Mouse (Mus musculus): ENCODE measurements around the gene Ttf1. TPM values are rescaled to one million over a fixed set of nuclear protein-coding genes. Genes with fewer than 3 reads are reported as not detected.

Gene Ttf1
- polyA plus RNA-seq, 1 experiment from 2014 or later, result 10.2 TPM

GRCm38 (mm10) chr2:29041477-29041768 lies 18.6 kb upstream of the Ttf1 start:
- no peak for TF ChIP-seq CTCF (IDR thresholded peaks at IDR 0.05; ENCODE audit: low read depth)
- DNase-seq, result no peak
- H3K4me1 ChIP-seq (ENCODE audit: insufficient read depth), result no peaks in the 10 kb centered on the region
- no peaks in the 10 kb centered on the region for H3K36me3 ChIP-seq (ENCODE audit: insufficient read depth)
- no peaks in the 10 kb centered on the region for H3K9me3 ChIP-seq (ENCODE audit: low read depth, low read length)
- no peak for ATAC-seq (ENCODE audit: insufficient read depth)
- peaks cover 36% of the 10 kb centered on the region for H3K27me3 ChIP-seq (ENCODE audit: insufficient read depth, low read length)
- H3K27ac ChIP-seq (ENCODE audit: low read depth), result no peak overlapping the region
- no peak overlapping the region for H3K4me2 ChIP-seq
- no peak overlapping the region for H3K4me3 ChIP-seq (ENCODE audit: low read depth, low read length)
- no peak overlapping the region for H3K9ac ChIP-seq
- WGBS, result 29% methylated on average over 8 of the region's 8 CpGs

GRCm38 (mm10) chr2:29042124-29042523 lies 17.9 kb upstream of the Ttf1 start:
- H3K36me3 ChIP-seq (ENCODE audit: insufficient read depth), result no peaks in the 10 kb centered on the region
- ATAC-seq (ENCODE audit: insufficient read depth) (no peak), DNase-seq (no peak)
- no peak overlapping the region for H3K4me2 ChIP-seq
- H3K4me1 ChIP-seq (ENCODE audit: insufficient read depth), result no peaks in the 10 kb centered on the region
- H3K9ac ChIP-seq, result no peak overlapping the region
- no peak overlapping the region for H3K4me3 ChIP-seq (ENCODE audit: low read depth, low read length)
- TF ChIP-seq CTCF (IDR thresholded peaks at IDR 0.05; ENCODE audit: low read depth), result peak; percentile 17; the same call in 1 of the 2 replicates
- H3K9me3 ChIP-seq (ENCODE audit: low read depth, low read length), result no peaks in the 10 kb centered on the region
- peaks cover 36% of the 10 kb centered on the region for H3K27me3 ChIP-seq (ENCODE audit: insufficient read depth, low read length)
- H3K27ac ChIP-seq (ENCODE audit: low read depth), result no peak overlapping the region
- WGBS, result 81% methylated on average over 5 of the region's 5 CpGs

- DNase-seq, result no peak
- Histone ChIP-seq H3K4me1 (ENCODE audit: insufficient read depth) (no peaks in the 10 kb centered on the region), H3K9ac (no peak overlapping the region), H3K36me3 (ENCODE audit: insufficient read depth) (no peaks in the 10 kb centered on the region), H3K27ac (ENCODE audit: low read depth) (no peak overlapping the region), H3K4me2 (no peak overlapping the region), H3K4me3 (ENCODE audit: low read depth, low read length) (no peak overlapping the region), H3K27me3 (ENCODE audit: insufficient read depth, low read length) (peaks cover 8% of the 10 kb centered on the region), H3K9me3 (ENCODE audit: low read depth, low read length) (no peaks in the 10 kb centered on the region)
- ATAC-seq (ENCODE audit: insufficient read depth), result no peak
- TF ChIP-seq CTCF (IDR thresholded peaks at IDR 0.05; ENCODE audit: low read depth), result no peak
- 60% methylated on average over 16 of the region's 16 CpGs for WGBS
These were observed 13.9 kb upstream of the Ttf1 start for GRCm38 (mm10) chr2:29046151-29046550.

- no peak overlapping the region for H3K9ac ChIP-seq
- H3K4me3 ChIP-seq (ENCODE audit: low read depth, low read length), result no peak overlapping the region
- peaks cover 7% of the 10 kb centered on the region; the same call in 1 of the 2 replicates for H3K27me3 ChIP-seq (ENCODE audit: insufficient read depth, low read length)
- TF ChIP-seq CTCF (IDR thresholded peaks at IDR 0.05; ENCODE audit: low read depth), result no peak
- ATAC-seq (ENCODE audit: insufficient read depth) (no peak), DNase-seq (peak; percentile 15)
- no peak overlapping the region for H3K27ac ChIP-seq (ENCODE audit: low read depth)
- H3K4me1 ChIP-seq (ENCODE audit: insufficient read depth), result no peaks in the 10 kb centered on the region
- 47% methylated on average over 5 of the region's 5 CpGs for WGBS
- H3K36me3 ChIP-seq (ENCODE audit: insufficient read depth), result no peaks in the 10 kb centered on the region
- H3K4me2 ChIP-seq, result no peak overlapping the region
- no peaks in the 10 kb centered on the region for H3K9me3 ChIP-seq (ENCODE audit: low read depth, low read length)
These were observed 8.1 kb upstream of the Ttf1 start for GRCm38 (mm10) chr2:29051932-29052331.

- Histone ChIP-seq H3K36me3 (ENCODE audit: insufficient read depth) (no peaks in the 10 kb centered on the region), H3K4me1 (ENCODE audit: insufficient read depth) (no peaks in the 10 kb centered on the region), H3K27ac (ENCODE audit: low read depth) (no peak overlapping the region), H3K27me3 (ENCODE audit: insufficient read depth, low read length) (peaks cover 7% of the 10 kb centered on the region; the same call in 1 of the 2 replicates), H3K4me2 (no peak overlapping the region), H3K4me3 (ENCODE audit: low read depth, low read length) (no peak overlapping the region), H3K9me3 (ENCODE audit: low read depth, low read length) (no peaks in the 10 kb centered on the region), H3K9ac (no peak overlapping the region)
- peak; percentile 11; the same call in 1 of the 2 replicates for ATAC-seq (ENCODE audit: insufficient read depth)
- peak; percentile 85 for DNase-seq
- TF ChIP-seq CTCF (IDR thresholded peaks at IDR 0.05; ENCODE audit: low read depth), result peak; percentile 88
- 28% methylated on average over 4 of the region's 4 CpGs for WGBS
These were observed 7.1 kb upstream of the Ttf1 start for GRCm38 (mm10) chr2:29052943-29053454.

- peak; percentile 76 for TF ChIP-seq CTCF (IDR thresholded peaks at IDR 0.05; ENCODE audit: low read depth)
- Histone ChIP-seq H3K4me1 (ENCODE audit: insufficient read depth) (no peaks in the 10 kb centered on the region), H3K9me3 (ENCODE audit: low read depth, low read length) (no peaks in the 10 kb centered on the region), H3K9ac (peak overlapping the region; percentile 61; the same call in 1 of the 2 replicates), H3K27me3 (ENCODE audit: insufficient read depth, low read length) (peaks cover 9% of the 10 kb centered on the region; the same call in 1 of the 2 replicates), H3K4me2 (peak overlapping the region; percentile 90), H3K4me3 (ENCODE audit: low read depth, low read length) (peak overlapping the region; percentile 47), H3K36me3 (ENCODE audit: insufficient read depth) (no peaks in the 10 kb centered on the region), H3K27ac (ENCODE audit: low read depth) (no peak overlapping the region)
- ATAC-seq (ENCODE audit: insufficient read depth), result peak; percentile 45
- DNase-seq, result peak; percentile 92
- WGBS, result 4% methylated on average over 20 of the region's 20 CpGs
These were observed 6.1 kb upstream of the Ttf1 start for GRCm38 (mm10) chr2:29053802-29054544.

- no peaks in the 10 kb centered on the region for H3K4me1 ChIP-seq (ENCODE audit: insufficient read depth)
- peak overlapping the region; percentile 47 for H3K4me3 ChIP-seq (ENCODE audit: low read depth, low read length)
- TF ChIP-seq CTCF (IDR thresholded peaks at IDR 0.05; ENCODE audit: low read depth), result no peak
- H3K27ac ChIP-seq (ENCODE audit: low read depth), result no peak overlapping the region
- ATAC-seq (ENCODE audit: insufficient read depth) (peak; percentile 43; the same call in 1 of the 2 replicates), DNase-seq (no peak)
- H3K9me3 ChIP-seq (ENCODE audit: low read depth, low read length), result no peaks in the 10 kb centered on the region
- peak overlapping the region; percentile 61 for H3K9ac ChIP-seq
- 1% methylated on average over 30 of the region's 30 CpGs for WGBS
- no peaks in the 10 kb centered on the region for H3K36me3 ChIP-seq (ENCODE audit: insufficient read depth)
- peak overlapping the region; percentile 90 for H3K4me2 ChIP-seq
- H3K27me3 ChIP-seq (ENCODE audit: insufficient read depth, low read length), result peaks cover 10% of the 10 kb centered on the region; the same call in 1 of the 2 replicates
These were observed 5.5 kb upstream of the Ttf1 start for GRCm38 (mm10) chr2:29054545-29054935.

All from lung, embryonic 14.5 days (tissue).